Mouse (Mus musculus) forebrain, embryonic 16.5 days (tissue): Measurements from ENCODE around the gene Smad3. TPM values are rescaled to one million over a fixed set of nuclear protein-coding genes. Genes with fewer than 3 reads are reported as not detected.

ENCODE experiments used
- ATAC-seq: fragments of 200-750 bp; cut with Nextera tagmentation; 2 replicates; pipeline ENCODE4 v1.8.0; 2017; ENCODE audit warnings: mild to moderate bottlenecking, moderate library complexity
- H3K27ac ChIP-seq: fragments of 300-500 bp; sonication (generic); 2 replicates; pipeline ENCODE4 v1.5.1; 2014; ENCODE audit warnings: low read length, control low read depth
- H3K27me3 ChIP-seq: fragments of 300-500 bp; sonication (generic); replicated peaks from 2 replicates; pipeline ENCODE4 v1.6.1; 2014; ENCODE audit warnings: low read length; ENCODE audit not compliant: control insufficient read depth, insufficient read depth
- H3K36me3 ChIP-seq: fragments of 300-500 bp; sonication (generic); 2 replicates; pipeline ENCODE4 v1.6.1; 2014; ENCODE audit not compliant: control insufficient read depth, insufficient read depth
- H3K4me1 ChIP-seq: fragments of 300-500 bp; sonication (generic); replicated peaks from 2 replicates; pipeline ENCODE4 v1.6.1; 2014; ENCODE audit warnings: low read length; ENCODE audit not compliant: control insufficient read depth, insufficient read depth
- H3K4me2 ChIP-seq: fragments of 300-500 bp; sonication (generic); 2 replicates; pipeline ENCODE4 v1.6.1; 2014; ENCODE audit warnings: mild to moderate bottlenecking, low read length, control low read depth
- H3K4me3 ChIP-seq: fragments of 300-500 bp; sonication (generic); replicated peaks from 2 replicates; pipeline ENCODE4 v1.5.1; 2014; ENCODE audit warnings: mild to moderate bottlenecking, low read length, control low read depth
- H3K9ac ChIP-seq: fragments of 300-500 bp; sonication (generic); replicated peaks from 2 replicates; pipeline ENCODE4 v1.6.1; 2014; ENCODE audit warnings: low read depth, low read length, control low read depth
- H3K9me3 ChIP-seq: fragments of 300-500 bp; sonication (generic); 2 replicates; pipeline ENCODE4 v1.6.1; 2016; ENCODE audit warnings: low read length; ENCODE audit not compliant: control insufficient read depth
- WGBS: fragments of 180-500 bp; shearing (Covaris S2); extraction: QIAGEN DNeasy Blood & Tissue Kit; methylation state at CpG from one replicate; pipeline ENCODE4 v1.1.7; 2014; 5-methylcytosine and 5-hydroxymethylcytosine counted together
- polyA plus RNA-seq: library from polyadenylated mRNA; unstranded; fragments of >200 nt; fragmentation: Nextera tagmentation; extraction: Ambion mirVana; gene quantifications from 2 replicates; pipeline ENCODE4 v1.2.1, GENCODE M21; 2015

The Smad3 gene
- polyA plus RNA-seq, 1 experiment from 2014 or later: 7.4 TPM

DNA sequence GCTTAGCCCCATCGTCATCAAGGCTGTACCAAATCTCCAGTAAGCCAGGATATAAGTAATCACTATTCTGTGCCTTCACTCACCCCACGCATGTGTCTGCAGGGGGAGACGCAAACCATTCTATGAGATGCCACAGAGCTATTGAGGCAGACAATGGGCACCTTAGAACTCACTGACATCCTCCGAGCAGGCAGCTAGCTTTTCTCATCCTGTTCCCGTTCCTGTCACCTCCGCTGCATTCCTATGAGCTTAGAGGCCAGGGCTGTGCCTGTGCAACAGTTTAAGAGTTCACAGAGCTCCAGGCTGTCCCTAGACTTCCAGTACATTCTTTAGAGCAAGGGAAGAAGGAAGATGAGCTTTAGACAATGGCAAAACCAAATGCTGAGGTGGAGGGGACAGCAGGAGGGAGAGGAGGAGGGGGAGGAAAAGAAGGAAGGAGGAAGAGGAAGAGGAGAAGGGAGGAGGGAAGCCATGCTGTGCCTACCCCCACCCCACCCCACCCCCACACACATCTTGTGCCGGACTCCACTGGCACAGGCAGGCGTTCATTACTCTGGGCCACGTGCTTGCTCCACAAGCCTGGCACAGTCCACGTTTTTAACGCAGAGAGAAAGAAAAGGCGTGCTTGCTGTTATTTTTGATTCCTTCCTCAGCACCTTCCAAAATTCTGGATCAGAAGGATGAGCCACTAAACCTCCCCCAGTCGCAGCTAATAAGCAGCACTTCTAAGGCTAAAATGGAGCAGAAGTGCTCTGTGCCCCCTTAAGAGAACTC lies 14.7 kb downstream of the Smad3 start:
- Histone ChIP-seq H3K4me1 (peaks cover 11% of the 10 kb centered on the region; the same call in 1 of the 2 replicates), H3K4me3 (no peak overlapping the region), H3K36me3 (no peaks in the 10 kb centered on the region), H3K4me2 (no peak overlapping the region), H3K9me3 (no peaks in the 10 kb centered on the region), H3K9ac (no peak overlapping the region), H3K27me3 (no peaks in the 10 kb centered on the region), H3K27ac (no peak overlapping the region)
- no peak for ATAC-seq
- 31% methylated on average over 13 of the region's 13 CpGs for WGBS

- no peaks in the 10 kb centered on the region for H3K9me3 ChIP-seq
- peaks cover 11% of the 10 kb centered on the region; the same call in 1 of the 2 replicates for H3K4me1 ChIP-seq
- no peaks in the 10 kb centered on the region for H3K27me3 ChIP-seq
- H3K9ac ChIP-seq: no peak overlapping the region
- no peaks in the 10 kb centered on the region for H3K36me3 ChIP-seq
- H3K4me2 ChIP-seq: no peak overlapping the region
- ATAC-seq: no peak
- H3K4me3 ChIP-seq: no peak overlapping the region
- no peak overlapping the region for H3K27ac ChIP-seq
- WGBS: 43% methylated on average over 3 of the region's 3 CpGs
Observed at GRCm38 (mm10) chr9:63742318-63742717, 15.5 kb downstream of the Smad3 start.

- H3K27me3 ChIP-seq: no peaks in the 10 kb centered on the region
- H3K36me3 ChIP-seq: no peaks in the 10 kb centered on the region
- no peak overlapping the region for H3K4me2 ChIP-seq
- ATAC-seq: no peak
- H3K4me3 ChIP-seq: no peak overlapping the region
- WGBS: 70% methylated on average over 6 of the region's 6 CpGs
- H3K9me3 ChIP-seq: no peaks in the 10 kb centered on the region
- H3K4me1 ChIP-seq: peaks cover 11% of the 10 kb centered on the region; the same call in 1 of the 2 replicates
- no peak overlapping the region for H3K9ac ChIP-seq
- H3K27ac ChIP-seq: no peak overlapping the region
Observed at GRCm38 (mm10) chr9:63741792-63742191, 16.0 kb downstream of the Smad3 start.

- Histone ChIP-seq H3K4me1 (peaks cover 11% of the 10 kb centered on the region; the same call in 1 of the 2 replicates), H3K9me3 (no peaks in the 10 kb centered on the region), H3K27me3 (no peaks in the 10 kb centered on the region), H3K4me3 (no peak overlapping the region), H3K9ac (no peak overlapping the region), H3K36me3 (no peaks in the 10 kb centered on the region), H3K4me2 (no peak overlapping the region), H3K27ac (no peak overlapping the region)
- WGBS: 81% methylated on average over 10 of the region's 10 CpGs
- ATAC-seq: no peak
Observed at GRCm38 (mm10) chr9:63740320-63740841, 17.4 kb downstream of the Smad3 start.

DNA sequence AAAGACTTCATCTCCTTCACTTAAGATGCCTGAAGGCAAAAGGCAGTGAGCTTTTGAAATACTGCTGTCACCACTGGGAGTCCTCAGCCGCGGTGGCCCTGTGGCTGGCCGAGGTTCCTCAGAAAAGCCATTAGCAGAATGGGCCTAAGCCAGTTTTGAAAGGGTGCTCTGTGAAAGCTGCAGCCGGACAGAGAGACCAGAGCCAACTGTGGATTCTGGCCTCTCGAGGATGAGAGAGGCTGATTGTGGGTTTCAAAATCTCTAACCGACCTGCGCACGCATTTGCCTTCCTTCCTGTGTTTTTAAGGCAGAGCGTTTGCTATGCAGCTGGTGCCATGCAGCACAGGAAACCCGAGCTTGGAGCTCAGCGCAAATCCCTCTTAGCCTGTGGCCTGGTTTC lies 19.0 kb downstream of the Smad3 start:
- ATAC-seq: no peak
- no peaks in the 10 kb centered on the region for H3K9me3 ChIP-seq
- no peak overlapping the region for H3K4me3 ChIP-seq
- 81% methylated on average over 11 of the region's 11 CpGs for WGBS
- no peaks in the 10 kb centered on the region for H3K27me3 ChIP-seq
- no peak overlapping the region for H3K27ac ChIP-seq
- H3K9ac ChIP-seq: no peak overlapping the region
- H3K4me2 ChIP-seq: no peak overlapping the region
- H3K4me1 ChIP-seq: peaks cover 11% of the 10 kb centered on the region; the same call in 1 of the 2 replicates
- no peaks in the 10 kb centered on the region for H3K36me3 ChIP-seq

GRCm38 (mm10) chr9:63738086-63738701 lies 19.6 kb downstream of the Smad3 start:
- H3K9me3 ChIP-seq: no peaks in the 10 kb centered on the region
- 67% methylated on average over 12 of the region's 12 CpGs for WGBS

GRCm38 (mm10) chr9:63737426-63737931 lies 20.3 kb downstream of the Smad3 start:
- Histone ChIP-seq H3K4me1 (0 out of 2 replicates have a peak, but pooled peaks cover under 1% of the 10 kb centered on the region), H3K4me2 (no peak overlapping the region), H3K9me3 (no peaks in the 10 kb centered on the region), H3K27me3 (no peaks in the 10 kb centered on the region), H3K9ac (no peak overlapping the region), H3K4me3 (no peak overlapping the region), H3K36me3 (no peaks in the 10 kb centered on the region), H3K27ac (no peak overlapping the region)
- ATAC-seq: no peak
- WGBS: 83% methylated on average over 9 of the region's 9 CpGs

More at GRCm38 (mm10) chr9:63738086-63738701, 19.6 kb downstream of the Smad3 start:
- no peaks in the 10 kb centered on the region for H3K36me3 ChIP-seq
- no peak overlapping the region for H3K27ac ChIP-seq
- peaks cover 7% of the 10 kb centered on the region; the same call in 1 of the 2 replicates for H3K4me1 ChIP-seq
- no peak overlapping the region for H3K4me3 ChIP-seq
- no peak overlapping the region for H3K9ac ChIP-seq
- no peak overlapping the region for H3K4me2 ChIP-seq
- H3K27me3 ChIP-seq: no peaks in the 10 kb centered on the region
- no peak for ATAC-seq

DNA sequence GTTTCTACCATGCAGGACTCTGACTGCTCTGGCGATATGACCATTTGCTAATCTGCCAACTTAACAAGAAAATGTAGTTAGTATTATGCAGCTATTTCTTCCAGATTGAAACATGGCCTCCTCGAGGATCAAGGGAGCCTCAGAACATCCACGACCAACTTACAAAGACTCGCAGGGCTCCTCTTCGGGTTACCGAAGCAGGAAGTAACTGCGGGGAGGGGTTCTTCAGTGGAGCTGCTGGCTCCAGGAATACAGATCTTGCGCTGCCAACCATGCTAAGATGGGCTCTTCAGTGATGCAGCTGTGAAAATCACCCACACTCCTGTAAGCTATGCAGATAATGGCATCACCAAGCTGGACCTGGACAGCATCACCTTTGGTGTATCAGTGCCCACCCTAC lies 23.5 kb downstream of the Smad3 start:
- no peaks in the 10 kb centered on the region for H3K4me1 ChIP-seq

GRCm38 (mm10) chr9:63732700-63733099 lies 25.1 kb downstream of the Smad3 start:
- no peak for ATAC-seq
- Histone ChIP-seq H3K36me3 (no peaks in the 10 kb centered on the region), H3K27me3 (no peaks in the 10 kb centered on the region)

More for the DNA sequence above, 23.5 kb downstream of the Smad3 start:
- H3K27me3 ChIP-seq: no peaks in the 10 kb centered on the region
- no peak for ATAC-seq
- no peaks in the 10 kb centered on the region for H3K9me3 ChIP-seq
- no peak overlapping the region for H3K4me3 ChIP-seq
- 92% methylated on average over 8 of the region's 8 CpGs for WGBS
- H3K9ac ChIP-seq: no peak overlapping the region
- H3K36me3 ChIP-seq: no peaks in the 10 kb centered on the region
- H3K27ac ChIP-seq: no peak overlapping the region
- H3K4me2 ChIP-seq: no peak overlapping the region

More at GRCm38 (mm10) chr9:63732700-63733099, 25.1 kb downstream of the Smad3 start:
- WGBS: 94% methylated on average over 7 of the region's 7 CpGs
- H3K4me3 ChIP-seq: no peak overlapping the region
- H3K27ac ChIP-seq: no peak overlapping the region
- no peak overlapping the region for H3K4me2 ChIP-seq
- no peak overlapping the region for H3K9ac ChIP-seq
- no peaks in the 10 kb centered on the region for H3K9me3 ChIP-seq
- H3K4me1 ChIP-seq: no peaks in the 10 kb centered on the region
